Mouse (Mus musculus) kidney, embryonic 16.5 days (tissue): ENCODE data around the gene Echdc2. TPM values are rescaled to one million over a fixed set of nuclear protein-coding genes. Genes with fewer than 3 reads are reported as not detected.

ENCODE experiments used
- ATAC-seq: fragments of 200-750 bp; cut with Nextera tagmentation; 2 replicates; pipeline ENCODE4 v1.8.0; 2017; ENCODE audit warnings: moderate TSS enrichment; ENCODE audit not compliant: low FRiP score, low TSS enrichment
- H3K27ac ChIP-seq: fragments of 300-500 bp; sonication (generic); 2 replicates; pipeline ENCODE4 v1.5.1; 2014; ENCODE audit warnings: low read length
- H3K27me3 ChIP-seq: fragments of 300-500 bp; sonication (generic); 2 replicates; pipeline ENCODE4 v1.6.1; 2014; ENCODE audit warnings: low read length, control low read depth, mixed read lengths; ENCODE audit not compliant: insufficient read depth
- H3K36me3 ChIP-seq: fragments of 300-500 bp; sonication (generic); 2 replicates; pipeline ENCODE4 v1.6.1; 2014; ENCODE audit warnings: low read length, control low read depth, mixed read lengths; ENCODE audit not compliant: insufficient read depth
- H3K4me1 ChIP-seq: fragments of 300-500 bp; sonication (generic); 2 replicates; pipeline ENCODE4 v1.6.1; 2014; ENCODE audit warnings: low read length, control low read depth, mixed read lengths; ENCODE audit not compliant: insufficient read depth
- H3K4me2 ChIP-seq: fragments of 300-500 bp; sonication (generic); replicated peaks from 2 replicates; pipeline ENCODE4 v1.6.1; 2014; ENCODE audit warnings: low read depth, low read length
- H3K4me3 ChIP-seq: fragments of 300-500 bp; sonication (generic); 2 replicates; pipeline ENCODE4 v1.5.1; 2014; ENCODE audit warnings: mild to moderate bottlenecking, low read length
- H3K9ac ChIP-seq: fragments of 300-500 bp; sonication (generic); replicated peaks from 2 replicates; pipeline ENCODE4 v1.6.1; 2014; ENCODE audit warnings: low read length
- H3K9me3 ChIP-seq: fragments of 300-500 bp; sonication (generic); 2 replicates; pipeline ENCODE4 v1.6.1; 2016; ENCODE audit warnings: low read length, control low read depth
- WGBS: fragments of 180-500 bp; shearing (Covaris S2); extraction: QIAGEN DNeasy Blood & Tissue Kit; methylation state at CpG from one replicate; pipeline ENCODE4 v1.1.7; 2014; 5-methylcytosine and 5-hydroxymethylcytosine counted together
- polyA plus RNA-seq: library from polyadenylated mRNA; unstranded; fragments of >200 nt; fragmentation: Nextera tagmentation; extraction: Ambion mirVana; gene quantifications from 2 replicates; pipeline ENCODE4 v1.2.1, GENCODE M21; 2015

Echdc2 gene
- polyA plus RNA-seq, 1 experiment from 2014 or later = 50.0 TPM

GRCm38 (mm10) chr4:108225341-108225872, 60.2 kb downstream of the Echdc2 start:
- Histone ChIP-seq H3K4me2 (no peak overlapping the region), H3K27me3 (no peaks in the 10 kb centered on the region), H3K36me3 (no peaks in the 10 kb centered on the region), H3K27ac (no peak overlapping the region), H3K4me1 (no peaks in the 10 kb centered on the region), H3K9me3 (no peaks in the 10 kb centered on the region), H3K4me3 (no peak overlapping the region), H3K9ac (no peak overlapping the region)
- no peak for ATAC-seq
- 43% methylated on average over 3 of the region's 3 CpGs for WGBS

Other genes starting within 250 kb of the Echdc2 start
- 59.2 and 62.8 TPM in 2 replicates for gene Cpt2, start 241.8 kb upstream of the Echdc2 start, polyA plus RNA-seq
- gene Slc1a7, start 197.1 kb upstream of the Echdc2 start, polyA plus RNA-seq = not detected in 2 replicates
- 0.69 and 0.82 TPM in 2 replicates for gene Podn, start 69.0 kb upstream of the Echdc2 start, polyA plus RNA-seq
- gene Scp2, start 20.4 kb upstream of the Echdc2 start, polyA plus RNA-seq = 264 and 288 TPM in 2 replicates
- 0.26 and 0.39 TPM in 2 replicates for gene Zyg11a, start 52.6 kb downstream of the Echdc2 start, polyA plus RNA-seq
- gene Zyg11b, start 135.7 kb downstream of the Echdc2 start, polyA plus RNA-seq = 11.6 and 11.7 TPM in 2 replicates
- 52.9 and 54.1 TPM in 2 replicates for gene Coa7, start 162.7 kb downstream of the Echdc2 start, polyA plus RNA-seq
- gene Shisal2a, start 217.9 kb downstream of the Echdc2 start, polyA plus RNA-seq = 0.29 and 1.1 TPM in 2 replicates
- gene Gpx7, start 241.5 kb downstream of the Echdc2 start, polyA plus RNA-seq = 65.2 and 65.4 TPM in 2 replicates